Mouse (Mus musculus): Measurements from ENCODE around the gene Ctf1.

DNA sequence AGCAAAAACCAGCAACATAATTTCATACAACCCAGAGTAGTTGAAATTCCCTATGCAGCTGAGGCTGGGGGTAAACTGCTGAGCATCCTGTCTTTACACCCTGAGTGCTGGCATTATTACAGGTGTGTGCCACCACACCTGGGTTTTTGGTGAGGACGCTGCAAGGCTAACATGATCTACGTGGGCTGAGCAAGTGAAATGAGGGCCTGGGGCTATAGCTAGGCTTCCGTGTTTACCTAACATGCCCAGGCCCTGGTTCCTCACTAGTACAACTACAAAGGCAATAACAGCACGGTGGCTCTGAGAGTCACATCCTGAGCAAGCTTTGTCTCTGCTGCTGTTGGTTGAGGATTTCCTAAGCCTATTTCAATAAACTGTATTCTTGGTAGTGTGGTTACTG is 34.9 kb upstream of the Ctf1 start:
- TF ChIP-seq CTCF (IDR thresholded peaks at IDR 0.05; ENCODE audit: extremely low read depth, insufficient read depth, low read length) (no peak), POLR2A (IDR thresholded peaks at IDR 0.05; ENCODE audit: extremely low read depth, insufficient read depth, low read length) (no peak)

Measured in cortical plate, adult 2 months (tissue).